Mouse (Mus musculus): ENCODE data around the gene Cbx2. TPM values are rescaled to one million over a fixed set of nuclear protein-coding genes. Genes with fewer than 3 reads are reported as not detected.
A peak's percentile ranks its signal among the peaks of the same experiment; 100 is the strongest.

Gene Cbx2
- polyA plus RNA-seq (2014; fragmentation: Nextera tagmentation; extraction: Ambion mirVana), result 5.7 and 11.5 TPM in 2 replicates

GRCm38 (mm10) chr11:119022895-119023615 is at the start of gene Cbx2:
Gene Cbx2, plus strand, starts transcription at chr11:119022962.
- H3K4me3 ChIP-seq (ENCODE audit: low read depth, low read length), result peak within 1 kb of the TSS; percentile 97
- peak within 1 kb of the TSS; percentile 98 for H3K4me2 ChIP-seq (ENCODE audit: low read depth, low read length)
- peak within 1 kb of the TSS; percentile 83 for H3K27ac ChIP-seq (ENCODE audit: low read depth, low read length)
- peak within 1 kb of the TSS; percentile 92 for H3K9ac ChIP-seq (replicated peaks; ENCODE audit: low read depth, low read length)
- 0% methylated on average over 45 of the region's 99 CpGs for WGBS
- no peaks in the 10 kb centered on the region for H3K27me3 ChIP-seq (ENCODE audit: control insufficient read depth, insufficient read depth, low read length)
- peaks cover 30% of the 10 kb centered on the region for H3K4me1 ChIP-seq (ENCODE audit: control insufficient read depth, insufficient read depth, low read length)
- peak; percentile 94 for ATAC-seq (ENCODE audit: low read depth)
- H3K9me3 ChIP-seq (ENCODE audit: control insufficient read depth, low read length), result no peaks in the 10 kb centered on the region
- H3K36me3 ChIP-seq (ENCODE audit: control insufficient read depth, insufficient read depth, low read length), result peaks cover 13% of the 10 kb centered on the region; the same call in 1 of the 2 replicates

DNA sequence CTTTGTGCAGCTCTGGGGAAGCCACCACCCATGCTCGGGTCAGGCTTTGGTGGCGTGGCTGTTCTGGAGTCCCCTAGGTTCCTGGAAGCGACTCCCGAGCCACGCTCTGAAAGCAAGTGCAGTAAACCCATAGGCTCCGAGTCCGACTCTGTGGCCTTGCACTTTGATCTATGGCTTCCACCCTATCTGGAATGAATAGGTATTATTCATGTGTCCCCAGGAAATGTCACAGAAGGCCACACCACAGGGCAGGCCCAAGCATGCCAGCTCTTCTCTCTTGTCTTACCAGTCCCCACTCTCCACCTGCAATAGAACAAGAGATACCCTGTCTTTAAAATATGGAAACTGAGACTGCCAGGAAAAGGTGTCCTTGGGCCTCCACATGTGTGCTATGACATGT is 48.4 kb upstream of the Cbx2 start:
- 59% methylated on average over 7 of the region's 7 CpGs for WGBS
- Histone ChIP-seq H3K4me3 (ENCODE audit: low read depth, low read length) (no peak overlapping the region), H3K9me3 (ENCODE audit: control insufficient read depth, low read length) (no peaks in the 10 kb centered on the region), H3K27me3 (ENCODE audit: control insufficient read depth, insufficient read depth, low read length) (no peaks in the 10 kb centered on the region), H3K36me3 (ENCODE audit: control insufficient read depth, insufficient read depth, low read length) (no peaks in the 10 kb centered on the region), H3K27ac (ENCODE audit: low read depth, low read length) (no peak overlapping the region), H3K4me2 (ENCODE audit: low read depth, low read length) (no peak overlapping the region), H3K4me1 (ENCODE audit: control insufficient read depth, insufficient read depth, low read length) (peaks cover 15% of the 10 kb centered on the region), H3K9ac (replicated peaks; ENCODE audit: low read depth, low read length) (no peak overlapping the region)
- ATAC-seq (ENCODE audit: low read depth), result no peak

GRCm38 (mm10) chr11:118975427-118975826 is 47.3 kb upstream of the Cbx2 start:
- Histone ChIP-seq H3K9ac (replicated peaks; ENCODE audit: low read depth, low read length) (no peak overlapping the region), H3K9me3 (ENCODE audit: control insufficient read depth, low read length) (no peaks in the 10 kb centered on the region), H3K4me3 (ENCODE audit: low read depth, low read length) (no peak overlapping the region), H3K4me2 (ENCODE audit: low read depth, low read length) (peak overlapping the region; percentile 7; the same call in 1 of the 2 replicates), H3K27ac (ENCODE audit: low read depth, low read length) (no peak overlapping the region), H3K4me1 (ENCODE audit: control insufficient read depth, insufficient read depth, low read length) (peaks cover 15% of the 10 kb centered on the region), H3K27me3 (ENCODE audit: control insufficient read depth, insufficient read depth, low read length) (no peaks in the 10 kb centered on the region), H3K36me3 (ENCODE audit: control insufficient read depth, insufficient read depth, low read length) (no peaks in the 10 kb centered on the region)
- 0 out of 2 replicates have a peak, but pooled peaks have one; percentile 31 for ATAC-seq (ENCODE audit: low read depth)
- 3% methylated on average over 10 of the region's 10 CpGs for WGBS

DNA sequence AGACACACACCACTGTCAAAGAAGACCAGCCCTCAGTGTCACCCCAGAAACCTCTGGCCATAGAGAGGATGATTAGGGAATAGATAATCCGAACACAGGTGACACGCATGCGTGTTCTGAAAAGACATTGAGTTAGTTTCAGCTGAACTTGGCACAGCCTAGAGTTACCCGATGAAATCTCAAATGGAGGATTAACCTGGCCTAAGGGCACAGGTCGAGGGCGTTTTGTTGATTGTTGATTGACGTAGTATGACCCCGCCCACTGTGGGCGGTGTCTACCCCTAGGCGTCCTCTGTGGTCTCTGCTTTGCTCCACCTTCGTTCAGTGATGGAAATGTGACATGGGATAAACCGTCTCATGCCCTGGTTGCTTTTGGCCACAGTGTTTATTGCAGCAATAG is 46.8 kb upstream of the Cbx2 start:
- Histone ChIP-seq H3K4me1 (ENCODE audit: control insufficient read depth, insufficient read depth, low read length) (peaks cover 15% of the 10 kb centered on the region), H3K27me3 (ENCODE audit: control insufficient read depth, insufficient read depth, low read length) (no peaks in the 10 kb centered on the region), H3K9ac (replicated peaks; ENCODE audit: low read depth, low read length) (no peak overlapping the region), H3K4me2 (ENCODE audit: low read depth, low read length) (peak overlapping the region; percentile 7; the same call in 1 of the 2 replicates), H3K36me3 (ENCODE audit: control insufficient read depth, insufficient read depth, low read length) (no peaks in the 10 kb centered on the region), H3K9me3 (ENCODE audit: control insufficient read depth, low read length) (no peaks in the 10 kb centered on the region), H3K4me3 (ENCODE audit: low read depth, low read length) (no peak overlapping the region), H3K27ac (ENCODE audit: low read depth, low read length) (no peak overlapping the region)
- 21% methylated on average over 12 of the region's 12 CpGs for WGBS
- ATAC-seq (ENCODE audit: low read depth), result no peak

DNA sequence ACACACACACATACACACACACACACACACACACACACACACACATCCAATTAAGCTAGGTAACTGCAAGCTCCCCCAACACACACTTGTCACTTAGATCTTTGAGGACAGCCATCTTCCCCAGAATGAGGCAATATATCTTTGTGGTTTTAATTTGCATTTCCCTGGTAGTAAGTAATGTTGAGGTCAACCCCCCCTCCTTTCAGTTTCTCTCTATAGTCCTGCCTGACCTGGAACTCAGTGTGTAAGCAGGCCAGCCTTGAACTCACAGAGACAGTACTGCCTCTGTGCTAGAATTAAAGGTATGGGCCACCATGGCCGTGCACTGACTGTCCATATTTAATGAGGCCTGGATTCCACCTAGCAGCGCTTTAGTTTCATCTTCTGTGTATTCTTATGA is 42.4 kb upstream of the Cbx2 start:
- no peak overlapping the region for H3K27ac ChIP-seq (ENCODE audit: low read depth, low read length)
- 72% methylated on average over 2 of the region's 2 CpGs for WGBS
- H3K27me3 ChIP-seq (ENCODE audit: control insufficient read depth, insufficient read depth, low read length), result no peaks in the 10 kb centered on the region
- no peak overlapping the region for H3K9ac ChIP-seq (replicated peaks; ENCODE audit: low read depth, low read length)
- no peaks in the 10 kb centered on the region for H3K9me3 ChIP-seq (ENCODE audit: control insufficient read depth, low read length)
- H3K4me2 ChIP-seq (ENCODE audit: low read depth, low read length), result no peak overlapping the region
- H3K4me3 ChIP-seq (ENCODE audit: low read depth, low read length), result no peak overlapping the region
- H3K4me1 ChIP-seq (ENCODE audit: control insufficient read depth, insufficient read depth, low read length), result no peaks in the 10 kb centered on the region
- ATAC-seq (ENCODE audit: low read depth), result no peak
- no peaks in the 10 kb centered on the region for H3K36me3 ChIP-seq (ENCODE audit: control insufficient read depth, insufficient read depth, low read length)

GRCm38 (mm10) chr11:118981012-118981776 is 41.6 kb upstream of the Cbx2 start:
- Histone ChIP-seq H3K27ac (ENCODE audit: low read depth, low read length) (no peak overlapping the region), H3K4me1 (ENCODE audit: control insufficient read depth, insufficient read depth, low read length) (no peaks in the 10 kb centered on the region), H3K27me3 (ENCODE audit: control insufficient read depth, insufficient read depth, low read length) (no peaks in the 10 kb centered on the region), H3K36me3 (ENCODE audit: control insufficient read depth, insufficient read depth, low read length) (no peaks in the 10 kb centered on the region), H3K4me2 (ENCODE audit: low read depth, low read length) (no peak overlapping the region), H3K4me3 (ENCODE audit: low read depth, low read length) (no peak overlapping the region), H3K9ac (replicated peaks; ENCODE audit: low read depth, low read length) (no peak overlapping the region), H3K9me3 (ENCODE audit: control insufficient read depth, low read length) (no peaks in the 10 kb centered on the region)
- ATAC-seq (ENCODE audit: low read depth), result no peak
- 68% methylated on average over 18 of the region's 18 CpGs for WGBS

DNA sequence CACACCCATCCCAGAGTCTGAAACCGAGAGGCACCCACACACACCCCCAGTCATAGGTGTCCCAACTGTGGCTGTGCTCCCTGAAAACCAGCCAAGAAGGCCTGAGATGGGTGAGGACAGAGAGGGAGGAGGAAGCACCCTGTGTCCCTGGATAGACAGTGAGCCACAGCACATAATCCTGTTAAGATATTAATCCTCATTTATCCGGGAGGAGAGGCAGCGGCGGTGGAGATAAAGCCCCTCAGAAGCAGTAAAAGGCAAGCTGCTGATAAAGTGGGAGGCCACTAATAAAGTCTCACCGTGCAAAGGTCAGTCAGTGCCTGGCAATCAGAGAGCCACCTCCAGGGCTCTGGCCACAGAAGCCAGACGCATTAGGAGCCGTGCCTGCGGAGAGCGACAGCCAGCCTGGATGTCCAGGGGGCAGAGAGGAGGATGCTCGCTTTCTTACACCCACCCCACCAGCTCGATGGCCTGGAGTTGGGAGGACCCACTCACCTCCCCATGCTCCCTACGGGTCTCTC is 40.1 kb upstream of the Cbx2 start:
- H3K27ac ChIP-seq (ENCODE audit: low read depth, low read length), result no peak overlapping the region
- ATAC-seq (ENCODE audit: low read depth), result no peak
- H3K4me1 ChIP-seq (ENCODE audit: control insufficient read depth, insufficient read depth, low read length), result no peaks in the 10 kb centered on the region
- no peaks in the 10 kb centered on the region for H3K27me3 ChIP-seq (ENCODE audit: control insufficient read depth, insufficient read depth, low read length)
- WGBS, result 51% methylated on average over 12 of the region's 12 CpGs
- no peak overlapping the region for H3K4me3 ChIP-seq (ENCODE audit: low read depth, low read length)
- H3K4me2 ChIP-seq (ENCODE audit: low read depth, low read length), result no peak overlapping the region
- no peaks in the 10 kb centered on the region for H3K9me3 ChIP-seq (ENCODE audit: control insufficient read depth, low read length)
- H3K9ac ChIP-seq (replicated peaks; ENCODE audit: low read depth, low read length), result no peak overlapping the region
- H3K36me3 ChIP-seq (ENCODE audit: control insufficient read depth, insufficient read depth, low read length), result no peaks in the 10 kb centered on the region

- no peak for ATAC-seq (ENCODE audit: low read depth)
Measured at GRCm38 (mm10) chr11:118985571-118985970, 37.2 kb upstream of the Cbx2 start.

GRCm38 (mm10) chr11:118987999-118988398 is 34.8 kb upstream of the Cbx2 start, which contains the start of gene Enpp7:
Gene Enpp7, plus strand, starts transcription at chr11:118988188.
- Histone ChIP-seq H3K36me3 (ENCODE audit: control insufficient read depth, insufficient read depth, low read length) (no peaks in the 10 kb centered on the region), H3K4me1 (ENCODE audit: control insufficient read depth, insufficient read depth, low read length) (no peaks in the 10 kb centered on the region), H3K27me3 (ENCODE audit: control insufficient read depth, insufficient read depth, low read length) (no peaks in the 10 kb centered on the region), H3K9ac (replicated peaks; ENCODE audit: low read depth, low read length) (no peak within 1 kb of the TSS), H3K4me2 (ENCODE audit: low read depth, low read length) (no peak within 1 kb of the TSS), H3K27ac (ENCODE audit: low read depth, low read length) (no peak within 1 kb of the TSS), H3K9me3 (ENCODE audit: control insufficient read depth, low read length) (no peaks in the 10 kb centered on the region), H3K4me3 (ENCODE audit: low read depth, low read length) (no peak within 1 kb of the TSS)
- WGBS, result 91% methylated on average over 10 of the region's 10 CpGs
- no peak for ATAC-seq (ENCODE audit: low read depth)

More at GRCm38 (mm10) chr11:118985571-118985970, 37.2 kb upstream of the Cbx2 start:
- Histone ChIP-seq H3K9ac (replicated peaks; ENCODE audit: low read depth, low read length) (no peak overlapping the region), H3K27ac (ENCODE audit: low read depth, low read length) (no peak overlapping the region), H3K27me3 (ENCODE audit: control insufficient read depth, insufficient read depth, low read length) (no peaks in the 10 kb centered on the region), H3K9me3 (ENCODE audit: control insufficient read depth, low read length) (no peaks in the 10 kb centered on the region), H3K4me2 (ENCODE audit: low read depth, low read length) (no peak overlapping the region), H3K36me3 (ENCODE audit: control insufficient read depth, insufficient read depth, low read length) (no peaks in the 10 kb centered on the region), H3K4me3 (ENCODE audit: low read depth, low read length) (no peak overlapping the region), H3K4me1 (ENCODE audit: control insufficient read depth, insufficient read depth, low read length) (no peaks in the 10 kb centered on the region)
- WGBS, result 54% methylated on average over 5 of the region's 5 CpGs

Measured in neural tube, embryonic 14.5 days (tissue).